ENCODE assay signal across 10 mouse cellular contexts in genomic region chr13:83726346-83726975, GRCm38 (mm10).
DNase-seq lines count a peak whose midpoint lies in the region; ATAC-seq and TF ChIP-seq lines count a peak whose summit lies in the region.
"Had no signal": no experiment of that assay in that cellular context is flagged by ENCODE, and none has a peak within 500 bp of the region (broad histone marks: within the 10 kb centered on the region; RNA-seq: fewer than 3 reads in every experiment).

No protein-coding gene starts in this region.

- no peak for DNase-seq in heart, adult 11 months
- DNase-seq in CH12.LX (ENCODE audit: extremely low read depth) = no peak
- DNase-seq in adrenal gland, adult 18-20 months (ENCODE audit: low spot score in 2 of 2) = no peak
- DNase-seq in gastrocnemius, postnatal 14 days = no peak
- DNase-seq: adrenal gland, postnatal 25 days had no signal

- TF ChIP-seq RAD21 in CH12.LX (IDR thresholded peaks at IDR 0.05; ENCODE audit: low read depth, low read length) = no peak

- ATAC-seq in heart, embryonic 12.5 days (ENCODE audit: insufficient number of reproducible peaks, low FRiP score) = no peak
- no peak for ATAC-seq in embryonic facial prominence, embryonic 15.5 days (ENCODE audit: insufficient number of reproducible peaks, low FRiP score, low TSS enrichment, low read depth)
- ATAC-seq in limb, embryonic 13.5 days (ENCODE audit: low FRiP score, low read depth) = no peak
- no peak for ATAC-seq in activated CD4-positive, CD25-positive, alpha-beta regulatory T cell, adult 4 months

- TF ChIP-seq POLR2A in CH12.LX (IDR thresholded peaks at IDR 0.05; ENCODE audit: low read depth, low read length) = no peak

- TF ChIP-seq EP300 in CH12.LX (IDR thresholded peaks at IDR 0.05; ENCODE audit: low read length) = no peak

- intact Hi-C loops in gastrocnemius, postnatal 14 days (cut with DNase I; ENCODE audit: low total_unique reads) = no loop called here

- H3K9me3 ChIP-seq in heart, embryonic 12.5 days (replicated peaks) = no peaks in the 10 kb centered on the region; the same call in 1 of the 2 replicates
- H3K9me3 ChIP-seq in CH12.LX (replicated peaks; ENCODE audit: low read length) = peaks cover 11% of the 10 kb centered on the region
- no peaks in the 10 kb centered on the region for H3K9me3 ChIP-seq in embryonic facial prominence, embryonic 15.5 days (replicated peaks)
- no peaks in the 10 kb centered on the region for H3K9me3 ChIP-seq in limb, embryonic 13.5 days
- H3K9me3 ChIP-seq: limb, embryonic 12.5 days had no signal

- peaks cover 13% of the 10 kb centered on the region for H3K4me1 ChIP-seq in heart, embryonic 12.5 days (replicated peaks)
- H3K4me1 ChIP-seq in CH12.LX (ENCODE audit: control insufficient read depth in 1 of 2, insufficient read depth in 2 of 2) = peaks cover 2 to 24% of the 10 kb centered on the region in 2 experiments; a peak in 2 of 4 replicates
- H3K4me1 ChIP-seq in embryonic facial prominence, embryonic 15.5 days = peaks cover 22% of the 10 kb centered on the region
- H3K4me1 ChIP-seq in limb, embryonic 13.5 days = peaks cover 19% of the 10 kb centered on the region

- H3K79me2 ChIP-seq in CH12.LX (replicated peaks; ENCODE audit: control insufficient read depth, extremely low read depth, insufficient read depth, poor library complexity, severe bottlenecking) = no peaks in the 10 kb centered on the region

- H3K27ac ChIP-seq in heart, embryonic 12.5 days (ENCODE audit: poor library complexity, severe bottlenecking) = no peak overlapping the region
- no peak overlapping the region for H3K27ac ChIP-seq in CH12.LX (ENCODE audit: insufficient read depth, low read depth)
- H3K27ac ChIP-seq in embryonic facial prominence, embryonic 15.5 days (replicated peaks) = no peak overlapping the region
- no peak overlapping the region for H3K27ac ChIP-seq in limb, embryonic 13.5 days
- H3K27ac ChIP-seq: limb, embryonic 12.5 days had no signal

- H3K36me3 ChIP-seq in heart, embryonic 12.5 days = no peaks in the 10 kb centered on the region
- peaks cover 0 to 26% of the 10 kb centered on the region in 2 experiments for H3K36me3 ChIP-seq in CH12.LX (replicated peaks in 1 of 2; ENCODE audit: control insufficient read depth in 1 of 2, insufficient read depth in 1 of 2, low read length in 1 of 2)
- H3K36me3 ChIP-seq in embryonic facial prominence, embryonic 15.5 days = no peaks in the 10 kb centered on the region
- H3K36me3 ChIP-seq in limb, embryonic 13.5 days = no peaks in the 10 kb centered on the region
- H3K36me3 ChIP-seq: limb, embryonic 12.5 days had no signal

- no peak for TF ChIP-seq CTCF in CH12.LX (conservative IDR thresholded peaks at IDR 0.05 in 1 of 2, IDR thresholded peaks at IDR 0.05 in 1 of 2; ENCODE audit: low read depth in 2 of 2, low read length in 2 of 2)

- peak overlapping the region; percentile 49 for H3K4me2 ChIP-seq in heart, embryonic 12.5 days
- peak overlapping the region; percentile 22; the same call in 1 of the 2 replicates for H3K4me2 ChIP-seq in CH12.LX (ENCODE audit: insufficient read depth, low read depth, poor library complexity, severe bottlenecking)
- H3K4me2 ChIP-seq in embryonic facial prominence, embryonic 15.5 days (replicated peaks) = 0 out of 2 replicates have a peak overlapping the region, but pooled peaks have one; percentile 21
- H3K4me2 ChIP-seq in limb, embryonic 13.5 days (replicated peaks) = peak overlapping the region; percentile 41; the same call in 1 of the 2 replicates

- in situ Hi-C loops in CH12.LX (cut with MboI; ENCODE audit: low pct_ligation_motif_present, low pct_unique_long_range_greater_than_20kb, low sequenced_read_pairs) = no loop called here

- WGBS in heart, embryonic 12.5 days = 4% methylated on average over 13 of the region's 13 CpGs
- 6% methylated on average over 13 of the region's 13 CpGs for WGBS in embryonic facial prominence, embryonic 15.5 days
- WGBS in limb, embryonic 13.5 days = 3% methylated on average over 13 of the region's 13 CpGs

- H3K4me3 ChIP-seq in heart, embryonic 12.5 days = peak overlapping the region; percentile 12
- H3K4me3 ChIP-seq in CH12.LX (replicated peaks in 1 of 3; ENCODE audit: low read depth in 2 of 3, low read length in 2 of 3, poor library complexity in 1 of 3) = peak overlapping the region in 1 of 3 experiments; percentile 44
- peak overlapping the region; percentile 10; the same call in 1 of the 2 replicates for H3K4me3 ChIP-seq in embryonic facial prominence, embryonic 15.5 days (replicated peaks)
- H3K4me3 ChIP-seq in limb, embryonic 13.5 days = peak overlapping the region; percentile 24

- H3K27me3 ChIP-seq in heart, embryonic 12.5 days (replicated peaks) = peaks cover 69% of the 10 kb centered on the region
- H3K27me3 ChIP-seq in CH12.LX (replicated peaks) = no peaks in the 10 kb centered on the region
- peaks cover 92% of the 10 kb centered on the region for H3K27me3 ChIP-seq in embryonic facial prominence, embryonic 15.5 days
- H3K27me3 ChIP-seq in limb, embryonic 13.5 days = peaks cover 93% of the 10 kb centered on the region

- dilution Hi-C loops in CH12.LX (cut with MboI; ENCODE audit: extremely low pct_ligation_motif_present, extremely low pct_unique_long_range_greater_than_20kb, low sequenced_read_pairs) = no loop called here

- H3K9ac ChIP-seq in heart, embryonic 12.5 days = no peak overlapping the region
- H3K9ac ChIP-seq in CH12.LX (ENCODE audit: insufficient read depth, low read depth) = peak overlapping the region; percentile 60
- H3K9ac ChIP-seq in embryonic facial prominence, embryonic 15.5 days = no peak overlapping the region
- H3K9ac ChIP-seq in limb, embryonic 13.5 days = no peak overlapping the region
- H3K9ac ChIP-seq: limb, embryonic 12.5 days had no signal

TF ChIP-seq in CH12.LX, 34 proteins besides CTCF, POLR2A, EP300 and RAD21:
- TF ChIP-seq ZNF384 (IDR thresholded peaks at IDR 0.05; ENCODE audit: low read depth, low read length) (no peak), ETS1 (conservative IDR thresholded peaks at IDR 0.05; ENCODE audit: low read depth, low read length) (no peak), ELF1 (IDR thresholded peaks at IDR 0.05; ENCODE audit: low read depth, low read length) (no peak), RCOR1 (conservative IDR thresholded peaks at IDR 0.05; ENCODE audit: low read depth, low read length) (no peak)
TF ChIP-seq in CH12.LX: peak in this region for 0.
